Mouse (Mus musculus): ENCODE measurements around the gene Rab34. TPM values are rescaled to one million over a fixed set of nuclear protein-coding genes. Genes with fewer than 3 reads are reported as not detected.

Rab34 gene
- 29.9 and 32.3 TPM in 2 replicates for polyA plus RNA-seq (2012; rRNA removed)

DNA sequence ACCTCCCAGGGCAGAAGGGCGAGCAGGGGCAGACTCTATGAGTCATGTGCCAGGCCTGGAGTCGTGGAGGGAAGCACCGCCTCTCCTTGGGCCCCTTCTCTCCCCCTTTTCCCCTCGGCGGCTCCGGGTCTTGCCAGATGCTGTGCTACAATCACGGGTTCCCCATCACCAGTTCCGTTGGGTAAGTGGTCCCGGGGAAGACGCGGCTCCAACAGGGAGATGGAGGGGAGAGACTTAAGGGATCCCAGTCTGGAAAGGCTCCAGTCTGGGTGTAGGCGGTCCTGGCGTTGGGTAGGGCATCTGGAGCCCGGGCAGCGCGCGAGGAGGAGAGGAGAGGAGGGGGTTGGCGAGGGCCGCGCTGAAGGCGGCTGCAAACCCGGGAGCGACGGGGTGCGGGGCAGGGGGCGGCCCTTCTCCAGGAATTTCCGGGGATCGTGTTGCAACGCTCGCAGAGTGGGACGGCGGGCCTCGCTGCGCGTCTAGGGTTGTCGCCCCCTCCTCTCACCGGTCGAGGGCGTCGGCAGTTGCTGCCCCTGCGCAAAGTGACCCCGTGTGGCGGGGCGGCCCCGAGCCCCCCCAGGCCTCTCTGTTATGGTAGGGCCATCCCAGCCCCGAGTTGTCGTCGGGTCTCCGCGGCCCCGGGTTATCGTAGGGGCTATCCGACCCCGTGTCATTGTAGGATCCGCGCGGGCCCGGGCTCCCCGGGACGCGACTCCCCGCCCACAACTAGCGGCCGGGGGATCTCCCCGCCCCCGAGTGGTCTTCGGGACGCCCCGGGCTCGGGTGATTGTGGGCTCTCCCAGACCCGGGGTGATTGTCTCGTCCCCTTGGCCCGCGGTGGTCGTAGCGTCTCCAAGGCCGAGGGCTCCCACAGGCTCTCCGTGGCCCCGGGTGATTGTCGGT is at the start of gene Rab34:
Gene Rab34, plus strand, starts transcription at position 100 of the 903 bp plus-strand sequence.

DNA sequence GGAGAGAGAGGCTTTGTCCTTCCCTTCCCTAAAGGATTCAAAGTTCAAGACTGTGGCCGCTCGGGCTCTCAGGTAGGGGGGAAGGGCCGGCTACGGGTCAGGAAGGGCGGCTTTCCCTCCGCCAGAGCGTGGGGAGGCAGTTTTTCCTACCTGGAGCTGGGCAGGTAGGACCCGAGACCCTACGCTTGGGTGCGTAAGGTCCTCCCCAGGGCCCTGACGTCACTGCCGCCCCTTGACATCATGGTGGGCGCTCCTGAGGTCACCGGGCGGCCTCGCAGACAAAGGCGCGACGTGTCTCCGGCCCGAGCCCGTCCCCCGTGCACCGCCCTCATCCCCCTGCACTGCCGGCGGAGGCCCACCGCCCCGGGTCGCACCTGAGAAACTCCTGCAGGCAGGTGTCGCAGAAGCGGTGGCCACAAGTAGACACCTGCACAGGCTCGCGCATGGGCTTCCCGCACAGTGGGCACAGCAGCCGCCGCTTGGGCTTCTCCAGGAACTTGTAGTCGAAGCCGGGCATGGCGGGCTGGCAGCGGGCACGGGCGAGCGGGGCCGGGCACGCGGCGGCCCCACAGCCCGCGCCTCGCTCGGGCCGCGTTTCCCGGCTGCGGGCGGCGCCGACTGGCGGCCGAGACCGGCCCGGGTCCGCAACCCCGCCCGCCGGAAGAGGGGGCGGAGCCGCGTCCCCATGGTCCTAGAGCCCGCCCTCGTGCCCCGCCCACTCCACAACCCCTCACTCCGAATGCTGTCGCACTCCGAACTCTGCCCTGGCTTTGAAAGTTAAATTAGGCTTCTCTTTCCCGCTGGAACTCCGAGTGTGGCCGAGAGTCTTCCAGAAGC is 23.1 kb upstream of the Rab34 start, which contains the start of gene Traf4:
Gene Traf4, minus strand, starts transcription at position 666 of the 837 bp plus-strand sequence.

DNA sequence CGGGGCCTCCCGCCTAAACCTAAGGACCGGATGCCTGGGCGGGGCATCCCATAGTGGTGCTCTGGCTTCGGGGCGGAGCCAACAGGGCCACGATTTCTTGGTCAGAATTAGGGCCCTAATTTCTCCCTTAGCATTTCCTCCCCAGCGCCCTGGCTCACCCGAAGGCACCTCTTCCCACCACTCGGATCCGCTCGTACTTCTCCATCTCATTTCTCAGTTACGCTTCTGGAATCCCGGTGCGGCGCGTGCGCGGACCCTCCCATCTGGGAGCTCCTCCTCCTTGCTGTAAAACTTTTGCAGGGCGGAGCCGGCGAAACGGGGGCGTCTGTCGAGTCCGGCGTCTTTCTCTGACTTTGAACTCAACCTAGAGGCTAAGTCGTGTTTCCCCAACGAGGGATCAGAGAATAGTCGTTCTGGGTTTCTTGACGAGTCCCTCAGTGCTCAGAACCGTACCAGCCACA is 11.8 kb upstream of the Rab34 start, which contains the start of the genes Nek8 and Tlcd1:
Gene Nek8, minus strand, starts transcription at position 274 of the 461 bp plus-strand sequence.
Gene Tlcd1, plus strand, starts transcription at position 310 of the 461 bp plus-strand sequence.

DNA sequence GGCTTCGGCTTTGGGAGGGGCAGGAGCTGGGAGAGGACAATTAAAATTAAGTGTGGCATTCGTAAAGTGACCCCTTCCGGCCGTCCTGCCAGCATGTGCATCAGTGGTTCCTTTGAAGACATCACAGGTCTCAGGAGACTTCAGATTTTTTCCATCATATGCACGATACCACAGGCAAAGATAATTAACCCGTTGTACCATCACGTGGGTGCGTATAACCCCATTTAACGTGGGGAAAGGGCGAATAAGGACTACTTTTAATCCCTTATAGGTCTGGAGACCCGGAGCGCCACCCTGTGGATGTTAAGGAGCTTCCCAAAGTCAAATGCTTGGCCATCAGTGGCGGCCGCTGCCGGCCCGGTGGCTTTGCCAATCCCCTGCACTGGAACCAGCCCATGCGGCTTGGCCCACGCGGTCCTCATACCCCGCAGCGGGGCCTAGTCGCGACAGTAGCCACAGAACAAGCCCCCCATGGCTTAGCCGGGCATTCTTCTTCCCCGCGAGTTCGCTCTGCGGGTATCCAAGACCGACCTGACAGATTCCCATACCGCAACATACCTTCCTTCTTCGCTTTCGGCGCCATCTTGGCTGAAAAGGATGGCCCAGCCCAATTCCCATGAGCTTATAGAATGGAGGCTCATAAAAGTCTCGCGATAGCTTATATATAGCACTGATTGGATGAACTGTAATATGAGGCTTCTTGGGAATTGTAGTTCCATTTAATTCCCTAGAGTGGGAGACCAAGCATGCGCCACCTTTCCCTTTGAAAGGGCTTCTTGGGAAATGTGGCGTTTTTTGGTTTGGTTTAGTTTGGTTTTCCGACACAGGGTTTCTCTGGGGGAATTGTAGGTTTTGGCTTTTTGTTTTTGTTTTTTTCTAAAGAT is 5.0 kb upstream of the Rab34 start, which contains the start of gene Rpl23a:
Gene Rpl23a, minus strand, starts transcription at position 624 of the 884 bp plus-strand sequence.

DNA sequence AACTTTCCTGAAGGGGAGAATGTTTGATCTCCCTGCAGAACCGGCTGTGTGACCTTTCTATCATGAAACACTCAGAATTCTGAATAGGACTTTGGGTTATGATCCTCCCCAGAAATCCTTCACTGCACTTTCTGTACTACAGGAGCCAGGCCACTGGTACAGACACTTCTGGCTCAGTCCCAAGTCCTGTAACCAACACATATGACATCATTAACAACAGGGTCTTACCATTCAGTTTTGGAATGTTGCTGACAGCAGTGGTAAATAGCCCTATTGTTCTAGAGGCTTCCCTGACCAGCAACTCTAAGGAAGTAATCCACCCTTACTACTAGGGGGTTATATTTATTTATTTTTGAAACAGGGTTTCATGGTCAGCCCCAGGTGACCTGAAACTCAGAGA is 4.9 kb downstream of the Rab34 start, which contains the start of gene Proca1:
Gene Proca1, plus strand, starts transcription at position 280 of the 400 bp plus-strand sequence.

Other genes with a start within 250 kb of the Rab34 start
- gene Phf12, start 205.7 kb upstream of the Rab34 start, polyA plus RNA-seq (2012; rRNA removed): 50.8 and 51.8 TPM in 2 replicates
- 10.2 and 13.2 TPM in 2 replicates for gene Dhrs13, start 156.2 kb upstream of the Rab34 start, polyA plus RNA-seq (2012; rRNA removed)
- gene Flot2, start 150.5 kb upstream of the Rab34 start, polyA plus RNA-seq (2012; rRNA removed): 48.6 and 62.6 TPM in 2 replicates
- 25.8 and 27.9 TPM in 2 replicates for gene Eral1, start 108.0 kb upstream of the Rab34 start, polyA plus RNA-seq (2012; rRNA removed)
- 14.6 and 14.8 TPM in 2 replicates for gene Fam222b, start 93.8 kb upstream of the Rab34 start, polyA plus RNA-seq (2012; rRNA removed)
- gene Traf4, start 22.8 kb upstream of the Rab34 start, polyA plus RNA-seq (2012; rRNA removed): 141 and 147 TPM in 2 replicates
- gene Nek8, start 11.8 kb upstream of the Rab34 start, polyA plus RNA-seq (2012; rRNA removed): 22.3 and 22.8 TPM in 2 replicates
- 42.4 and 46.5 TPM in 2 replicates for gene Tlcd1, start 11.7 kb upstream of the Rab34 start, polyA plus RNA-seq (2012; rRNA removed)
- 91.3 and 145 TPM in 2 replicates for gene Rpl23a, start 4.8 kb upstream of the Rab34 start, polyA plus RNA-seq (2012; rRNA removed)
- 0.30 and 0.80 TPM in 2 replicates for gene Proca1, start 5.0 kb downstream of the Rab34 start, polyA plus RNA-seq (2012; rRNA removed)
- gene Sdf2, start 57.3 kb downstream of the Rab34 start, polyA plus RNA-seq (2012; rRNA removed): 109 and 111 TPM in 2 replicates
- gene Supt6, start 57.6 kb downstream of the Rab34 start, polyA plus RNA-seq (2012; rRNA removed): 17.3 and 23.4 TPM in 2 replicates
- 65.5 and 85.1 TPM in 2 replicates for gene 2610507B11Rik, start 73.3 kb downstream of the Rab34 start, polyA plus RNA-seq (2012; rRNA removed)
- gene BC030499, start 102.4 kb downstream of the Rab34 start, polyA plus RNA-seq (2012; rRNA removed): 0.22 and 0.34 TPM in 2 replicates
- gene Spag5, start 113.1 kb downstream of the Rab34 start, polyA plus RNA-seq (2012; rRNA removed): 8.6 and 9.4 TPM in 2 replicates
- 16.8 and 18.5 TPM in 2 replicates for gene Aldoc, start 134.5 kb downstream of the Rab34 start, polyA plus RNA-seq (2012; rRNA removed)
- 96.0 and 116 TPM in 2 replicates for gene Pigs, start 140.0 kb downstream of the Rab34 start, polyA plus RNA-seq (2012; rRNA removed)
- 90.9 and 94.8 TPM in 2 replicates for gene Unc119, start 155.1 kb downstream of the Rab34 start, polyA plus RNA-seq (2012; rRNA removed)
- 0.86 and 1.3 TPM in 2 replicates for gene Foxn1, start 198.1 kb downstream of the Rab34 start, polyA plus RNA-seq (2012; rRNA removed)
- 243 and 292 TPM in 2 replicates for gene Slc13a2, start 233.8 kb downstream of the Rab34 start, polyA plus RNA-seq (2012; rRNA removed)